Mouse (Mus musculus) megakaryocyte, adult 5-6 weeks (primary cell): ENCODE results near the gene Stx16. TPM values are rescaled to one million over a fixed set of nuclear protein-coding genes. Genes with fewer than 3 reads are reported as not detected.

ENCODE experiments used
- ATAC-seq: 2 replicates; pipeline ENCODE4 v1.8.0; 2016; ENCODE audit warnings: mild to moderate bottlenecking, inconsistent platforms; ENCODE audit not compliant: poor library complexity, severe bottlenecking
- total RNA-seq, 2 experiments: library from RNA; stranded (forward) in 1 of 2; stranded (reverse) in 1 of 2; fragments of 153-499, 151-499 nt in 1 of 2; fragments of 221-1000, 200-1000 nt in 1 of 2; gene quantifications; 2 replicates each; pipeline versions ENCODE4 v1.2.3 to v1.2.4; 2015 to 2017

The Stx16 gene
- total RNA-seq, 2 experiments from 2014 or later = 31.0 to 33.8 TPM

DNA sequence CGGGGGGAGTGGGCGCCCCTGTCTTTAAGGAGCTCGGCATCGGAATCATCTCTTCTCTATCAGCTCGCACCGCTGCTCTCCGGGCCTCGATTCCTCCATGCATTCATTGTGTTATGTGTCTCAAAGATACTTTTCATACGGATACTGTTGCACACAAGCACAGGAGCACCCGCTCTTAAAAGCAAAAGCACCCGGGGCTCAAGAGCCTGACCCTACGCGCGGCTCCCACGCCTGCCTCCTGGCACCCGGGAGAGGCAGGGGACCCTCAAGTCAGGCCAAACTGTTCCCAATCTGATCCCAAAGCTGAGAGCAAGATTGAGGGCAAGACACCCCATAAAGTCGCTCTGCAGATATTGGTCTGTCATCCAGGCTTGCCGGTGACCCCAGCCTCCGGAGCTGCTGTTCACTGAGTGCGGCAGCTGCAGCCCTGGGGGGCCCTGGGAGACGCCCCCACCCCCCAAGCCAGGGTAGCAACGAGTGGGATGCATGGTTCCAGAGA is 987 bp upstream of the Stx16 start:
- ATAC-seq = no peak

GRCm38 (mm10) chr2:174076433-174076824 is 321 bp downstream of the Stx16 start:
- peak; percentile 42; the same call in 1 of the 2 replicates for ATAC-seq

- ATAC-seq = peak; percentile 31
These were observed 1.0 kb downstream of the Stx16 start for GRCm38 (mm10) chr2:174077004-174077695.

DNA sequence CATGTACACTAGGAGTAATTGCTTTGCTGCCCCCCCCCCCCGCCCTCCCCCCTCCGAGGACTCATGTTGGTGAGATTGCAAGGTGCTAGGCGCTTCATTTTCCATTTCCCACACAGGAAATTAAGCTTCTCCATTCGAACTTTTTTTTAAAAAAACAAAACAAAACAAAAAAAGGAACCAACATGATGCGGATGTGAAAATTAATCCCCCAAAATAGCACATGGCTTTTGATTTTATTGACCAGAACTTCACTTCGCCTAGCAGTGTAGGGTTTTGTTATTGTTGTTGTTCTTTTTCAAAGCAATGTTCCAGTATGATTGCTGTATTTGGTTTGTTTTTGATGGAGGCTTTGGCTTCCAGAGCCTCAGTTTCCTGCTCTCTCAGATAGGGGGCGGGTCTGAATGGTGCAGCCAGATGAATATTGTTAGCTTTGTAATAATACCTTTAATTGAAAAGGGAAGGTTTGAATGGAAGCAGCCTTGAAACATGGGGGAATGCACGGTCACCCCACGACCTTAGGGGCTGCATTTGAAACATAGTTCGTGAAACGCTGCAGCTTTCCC is 1.7 kb downstream of the Stx16 start:
- peak; percentile 6 for ATAC-seq

- no peak for ATAC-seq
These were observed 5.7 kb downstream of the Stx16 start for GRCm38 (mm10) chr2:174081833-174082232.

GRCm38 (mm10) chr2:174082380-174082918 is 6.3 kb downstream of the Stx16 start:
- ATAC-seq = no peak

GRCm38 (mm10) chr2:174095086-174095485 is 19.0 kb downstream of the Stx16 start:
- no peak for ATAC-seq

DNA sequence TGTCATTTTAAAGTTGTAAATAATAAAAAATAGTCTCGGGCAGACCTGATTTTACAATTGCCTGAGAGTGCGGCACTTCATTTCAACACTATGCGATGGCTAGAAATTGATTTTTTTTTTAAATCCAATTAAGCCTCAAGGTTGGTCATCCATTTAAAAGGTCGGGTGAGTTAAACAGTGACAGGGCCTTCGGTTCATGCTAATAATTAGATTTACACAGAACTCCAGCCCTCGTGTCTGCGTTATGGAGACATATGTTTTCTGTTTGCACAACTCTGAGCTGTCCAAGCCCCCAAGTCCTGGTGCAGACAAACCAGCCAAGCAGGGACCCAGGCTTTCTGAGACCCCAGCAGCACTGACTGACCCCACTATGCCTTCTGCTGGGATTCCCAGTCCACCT is 26.3 kb downstream of the Stx16 start:
- no peak for ATAC-seq

DNA sequence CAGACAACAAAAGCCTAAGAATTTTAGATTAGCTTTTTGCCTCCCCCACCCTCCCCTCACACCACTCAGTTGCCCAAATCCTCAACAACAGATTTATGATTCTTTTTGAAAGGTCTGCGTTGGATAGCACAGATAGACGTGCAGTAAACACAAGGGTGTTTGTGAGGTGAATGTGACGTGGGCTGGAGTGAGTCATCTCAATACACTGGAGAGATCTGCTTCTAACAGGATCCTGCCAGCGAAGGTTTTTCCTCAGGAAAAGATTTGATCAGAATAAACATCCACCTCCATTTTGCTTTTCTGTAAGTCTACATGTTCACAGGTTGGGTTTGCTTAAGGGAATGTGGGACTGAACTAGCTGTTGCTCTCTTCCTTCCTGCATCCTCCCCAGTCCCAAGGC is 27.4 kb downstream of the Stx16 start:
- ATAC-seq = no peak

- ATAC-seq = no peak
These were observed 31.3 kb downstream of the Stx16 start for GRCm38 (mm10) chr2:174107375-174107774.

DNA sequence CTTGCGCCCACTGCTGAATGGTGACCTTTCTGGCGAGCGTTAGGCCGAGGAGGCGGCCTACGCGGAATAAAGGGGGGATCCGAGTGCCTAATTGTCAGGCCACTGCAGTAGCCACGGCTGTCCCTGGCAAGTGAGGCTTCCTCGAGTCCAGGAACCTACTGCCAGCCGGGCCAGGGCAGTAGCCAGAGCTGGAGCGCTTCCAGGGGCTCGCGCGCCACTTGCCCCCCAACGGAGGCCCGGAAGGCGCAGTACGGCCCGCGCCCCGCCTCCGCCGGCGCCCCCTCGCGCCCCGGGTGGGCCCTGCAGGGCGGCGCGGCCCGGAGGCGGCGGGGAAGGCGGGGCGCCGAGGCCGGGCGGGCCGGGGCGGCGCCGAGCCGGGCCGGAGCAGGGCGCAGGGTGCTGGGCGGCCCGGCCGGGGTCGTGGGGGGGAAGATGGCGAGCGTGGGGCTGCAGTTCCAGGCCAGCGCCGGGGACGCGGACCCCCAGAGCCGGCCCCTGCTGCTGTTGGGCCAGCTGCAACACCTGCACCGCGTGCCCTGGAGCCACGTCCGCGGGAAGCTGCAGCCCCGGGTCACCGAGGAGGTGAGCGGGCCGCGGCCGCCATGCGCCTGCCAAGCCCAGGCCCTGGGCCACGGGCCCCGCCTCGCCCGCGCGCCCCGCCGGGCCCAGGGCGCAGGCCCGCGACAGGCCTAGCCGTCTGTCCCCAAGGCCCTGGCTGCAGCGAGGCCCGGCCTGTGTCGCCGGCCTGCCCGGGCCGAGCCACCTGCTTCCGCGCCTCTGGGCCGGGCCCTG is 34.1 kb downstream of the Stx16 start, which contains the start of gene Npepl1:
TSS of gene Npepl1 (plus strand) at position 359 of the 792 bp plus-strand sequence.
- ATAC-seq = peak; percentile 72

DNA sequence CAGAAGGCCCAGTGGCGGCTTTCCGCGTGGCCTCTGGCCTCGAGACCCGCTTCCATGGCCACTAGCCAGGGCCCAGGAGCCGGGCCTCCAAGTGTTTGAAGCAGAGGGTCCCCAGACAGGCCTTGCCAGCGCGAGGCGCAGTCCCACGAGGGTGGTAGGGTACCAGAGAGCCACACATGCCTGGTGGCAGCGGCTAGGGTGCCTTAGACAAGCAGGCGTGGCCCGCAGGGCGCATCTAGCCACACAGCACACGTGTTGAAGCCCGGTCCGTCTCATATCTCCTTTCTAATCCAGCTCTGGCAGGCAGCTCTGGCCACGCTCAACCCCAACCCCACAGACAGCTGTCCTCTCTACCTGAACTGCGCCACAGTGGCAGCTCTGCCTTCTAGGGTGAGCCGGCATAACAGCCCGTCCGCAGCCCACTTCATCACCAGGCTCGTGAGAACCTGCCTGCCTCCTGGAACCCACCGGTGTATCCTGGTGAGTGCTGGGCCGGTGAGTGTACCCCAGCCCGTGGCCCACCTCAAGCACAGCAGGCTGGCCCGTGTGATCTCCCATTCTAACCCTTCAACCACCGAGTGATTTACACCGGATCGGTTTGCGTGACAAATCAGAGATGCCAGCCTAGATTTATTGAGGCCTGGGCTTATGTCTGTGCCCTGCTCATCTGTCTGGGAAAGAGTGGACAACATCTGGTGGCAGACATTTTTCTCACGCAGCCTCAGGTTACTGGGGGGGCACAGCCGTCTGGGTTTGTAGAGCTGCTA is 34.9 kb downstream of the Stx16 start:
- ATAC-seq = peak; percentile 45

- no peak for ATAC-seq
These were observed 36.8 kb downstream of the Stx16 start for GRCm38 (mm10) chr2:174112931-174113330.

DNA sequence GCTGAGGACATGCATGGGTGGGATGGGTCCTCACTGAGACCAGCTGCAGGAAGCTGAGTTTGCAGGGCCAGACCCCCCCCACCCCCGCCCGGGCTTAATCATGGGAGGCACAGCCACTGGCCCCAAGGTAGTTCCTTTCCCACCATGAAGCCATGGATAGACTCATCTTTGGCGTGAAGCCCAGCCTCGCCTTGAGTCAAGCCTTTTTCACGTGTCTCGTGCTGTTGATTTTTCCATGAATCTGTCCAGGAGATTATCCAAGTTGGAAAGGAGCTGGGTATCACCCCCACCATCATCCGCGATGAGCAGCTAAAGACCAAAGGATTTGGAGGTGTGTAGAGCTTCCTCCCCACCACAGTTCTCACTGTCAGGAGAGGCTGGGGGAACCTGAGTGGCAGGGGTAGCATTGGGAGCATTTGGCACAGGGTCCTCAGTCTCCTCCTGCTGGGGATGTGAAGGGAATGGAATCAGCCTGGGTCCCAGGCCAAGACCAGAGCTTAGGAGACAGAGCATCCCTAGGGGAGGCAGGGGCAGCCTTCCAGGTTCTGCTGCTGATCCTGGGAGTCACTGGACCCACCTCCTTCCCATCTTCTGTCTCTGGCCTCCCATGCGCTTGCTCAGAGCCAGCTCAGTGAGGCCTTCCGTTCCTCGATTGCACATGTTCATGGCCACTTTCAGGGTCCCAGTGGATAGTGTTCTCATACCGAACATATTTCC is 38.2 kb downstream of the Stx16 start:
- ATAC-seq = no peak

DNA sequence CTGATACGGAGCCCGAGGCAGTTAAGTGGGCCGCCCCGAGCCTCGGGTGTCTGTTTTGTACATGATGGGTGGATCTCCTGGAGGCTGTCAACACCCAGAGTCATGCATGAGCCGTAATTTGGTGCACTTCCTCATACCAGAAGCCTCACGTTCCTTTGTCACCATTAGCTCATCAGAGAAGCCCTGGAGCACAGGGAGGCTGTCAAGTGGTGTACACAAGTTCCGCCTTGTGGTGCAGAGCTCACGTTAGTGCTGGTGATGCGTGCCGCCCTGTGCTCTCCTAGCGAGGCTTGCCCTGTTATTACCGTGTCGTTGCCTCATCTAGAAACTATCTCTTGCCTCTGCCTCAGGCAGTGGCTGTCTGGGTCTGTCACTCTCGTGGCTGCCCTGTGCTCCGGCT is 40.8 kb downstream of the Stx16 start:
- peak; percentile 58 for ATAC-seq

GRCm38 (mm10) chr2:174118141-174118540 is 42.0 kb downstream of the Stx16 start:
- no peak for ATAC-seq

DNA sequence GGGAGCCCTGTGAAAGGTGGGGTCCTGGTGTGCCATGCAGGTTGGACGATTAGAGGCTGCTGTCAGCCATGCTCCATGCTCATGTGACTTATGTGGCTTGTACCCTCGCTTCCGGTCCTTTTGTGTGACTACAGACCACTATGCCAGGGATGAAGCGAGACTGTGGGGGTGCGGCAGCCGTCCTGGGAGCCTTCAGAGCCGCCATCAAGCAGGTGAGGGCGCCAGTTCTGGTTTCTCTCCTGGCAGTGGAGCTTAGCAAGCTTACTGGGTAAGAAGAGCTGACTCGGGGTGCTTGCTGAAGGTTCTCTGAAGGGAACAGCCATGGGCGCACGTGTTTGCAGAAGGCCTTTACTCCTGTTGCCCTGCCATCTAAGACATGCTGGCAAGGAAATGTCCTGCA is 43.2 kb downstream of the Stx16 start:
- no peak for ATAC-seq

DNA sequence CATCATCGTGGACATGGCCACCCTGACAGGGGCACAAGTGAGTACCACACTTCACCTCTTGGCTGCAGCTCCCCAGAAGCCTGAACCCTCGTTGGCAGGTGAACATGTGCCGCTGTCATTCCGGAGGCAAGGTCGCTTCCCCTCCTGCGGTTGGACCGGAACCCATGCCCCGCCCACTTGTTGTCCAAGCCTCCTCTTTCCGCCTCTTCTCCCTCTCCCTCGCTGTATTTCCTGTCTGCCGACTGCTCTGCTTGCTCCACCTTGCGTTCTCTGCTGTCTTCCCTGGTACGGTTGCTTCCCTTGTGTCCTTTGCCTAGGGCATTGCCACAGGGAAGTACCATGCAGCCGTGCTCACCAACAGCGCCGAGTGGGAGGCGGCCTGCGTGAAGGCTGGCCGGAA is 44.5 kb downstream of the Stx16 start:
- no peak for ATAC-seq

- ATAC-seq = no peak
These were observed 45.4 kb downstream of the Stx16 start for GRCm38 (mm10) chr2:174121411-174121947.

DNA sequence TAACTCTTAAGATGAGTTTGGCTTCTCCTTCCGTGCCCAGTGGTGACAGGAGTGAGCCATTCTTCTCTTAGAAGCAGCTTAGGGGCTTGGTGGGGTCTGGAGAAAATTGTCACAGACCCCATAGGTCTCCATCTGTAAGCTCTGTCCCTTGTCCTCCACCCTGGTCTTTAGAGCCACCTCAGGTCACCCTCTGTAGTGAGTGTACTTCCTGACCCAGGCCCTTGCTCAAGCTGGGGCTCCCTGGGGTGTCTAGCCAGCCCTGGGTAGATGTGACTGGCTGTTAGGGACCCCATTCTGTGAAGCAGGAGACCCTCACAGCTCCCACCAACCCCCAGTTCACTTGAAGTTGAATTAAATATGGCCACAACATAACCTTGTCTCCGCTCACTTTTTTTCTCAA is 46.2 kb downstream of the Stx16 start:
- no peak for ATAC-seq
